Mouse (Mus musculus): ENCODE data around the gene Lefty1.
"Not testable (repeated sequence)": the region's sequence is repeated elsewhere in the genome, so short reads cannot be mapped to it uniquely, and the experiment has no call there.

DNA sequence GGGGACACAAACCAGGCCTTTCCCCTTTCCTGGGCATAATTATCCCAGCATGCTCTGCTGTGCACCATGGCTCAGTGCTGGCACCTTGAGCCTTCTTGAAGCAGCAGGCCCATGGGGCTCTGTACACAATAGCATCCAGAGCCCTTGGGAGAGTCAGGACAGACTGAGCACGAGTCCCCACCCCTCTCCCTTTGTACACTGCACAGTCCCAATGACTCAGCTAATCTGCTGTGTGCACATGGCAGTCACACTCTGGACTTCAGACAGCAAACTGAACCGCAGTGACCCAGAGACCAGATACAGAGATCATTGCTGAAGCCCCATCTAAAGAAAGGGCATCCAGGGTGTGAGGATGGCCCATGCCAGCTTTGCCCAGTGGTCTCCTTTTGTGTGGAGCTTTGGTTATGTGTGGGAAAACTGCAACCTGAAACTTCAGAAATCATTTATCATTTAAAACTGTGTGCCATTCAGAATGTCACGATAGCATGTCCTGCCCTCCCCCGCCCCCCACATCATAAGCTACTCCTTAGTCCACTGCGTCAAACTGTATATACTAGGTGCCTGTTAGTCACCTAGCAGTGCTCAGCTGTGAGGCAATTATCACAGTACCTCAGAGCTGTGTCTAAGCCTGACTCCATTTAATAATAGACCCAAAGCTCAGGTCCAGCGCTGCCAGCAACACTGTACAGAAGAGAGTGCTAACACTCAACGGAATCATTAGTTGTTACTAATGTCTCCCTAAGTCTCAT, 46.6 kb downstream of the Lefty1 start:
- TF ChIP-seq EP300, CTCF (IDR thresholded peaks at IDR 0.05; ENCODE audit: low read depth): not testable (repeated sequence)

All from liver, postnatal 0 days (tissue).